Mouse (Mus musculus) kidney, adult 8-10 months (tissue): ENCODE results near the gene Oog3.

ENCODE experiments used
- DNase-seq, 2 experiments: peaks; one replicate each; pipeline ENCODE4 v3.0.0; 2022

Oog3 gene

DNA sequence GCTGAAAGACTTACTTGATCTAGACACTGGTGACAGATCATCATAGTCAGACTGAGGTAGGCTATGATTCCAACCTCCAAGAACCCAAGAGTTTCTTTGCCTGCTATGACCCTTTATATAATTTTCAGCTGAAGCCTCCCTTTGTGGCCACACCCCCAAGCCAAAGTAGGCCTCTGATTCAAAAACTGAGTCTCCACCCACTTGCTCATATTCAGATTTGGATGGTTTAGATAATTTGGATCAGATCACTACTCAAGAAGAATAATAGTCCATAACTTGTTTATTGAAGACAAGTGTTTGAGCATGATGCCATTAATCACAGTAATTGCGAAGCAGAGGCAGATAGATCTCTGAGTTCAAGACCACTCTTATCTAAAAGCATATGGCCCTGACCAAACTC is at the start of gene Oog3:
Oog3 (minus strand) TSS at position 101 of the 400 bp plus-strand sequence.
- DNase-seq = no peak

DNA sequence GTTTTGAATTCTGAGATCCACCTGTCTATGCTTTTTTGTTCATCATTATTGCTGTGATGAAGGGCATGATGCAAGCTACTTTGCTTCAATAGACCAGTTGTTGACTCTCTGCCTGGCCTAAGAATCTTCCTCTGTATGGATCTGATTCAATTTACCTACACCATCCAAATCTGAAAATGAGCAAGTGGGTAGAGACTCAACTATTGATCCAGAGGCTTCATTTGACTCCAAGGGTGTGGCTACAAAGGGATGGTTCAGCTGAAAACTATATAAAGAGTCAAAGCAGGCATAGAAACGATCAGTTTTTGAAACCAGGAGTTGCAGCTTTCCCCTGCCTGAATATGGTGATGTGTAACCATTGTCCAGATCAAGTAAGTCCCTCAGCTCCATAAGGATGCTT is 28.0 kb upstream of the Oog3 start, which contains the start of gene Oog2:
Oog2 (plus strand) TSS at position 301 of the 400 bp plus-strand sequence.
- DNase-seq = no peak
